Mouse (Mus musculus) heart, embryonic 11.5 days (tissue): Measurements from ENCODE around the gene Olfr923. TPM values are rescaled to one million over a fixed set of nuclear protein-coding genes. Genes with fewer than 3 reads are reported as not detected.

Source experiments
- ATAC-seq: fragments of 200-750 bp; cut with Nextera tagmentation; replicated peaks from 2 replicates; pipeline ENCODE4 v1.8.0; 2017; ENCODE audit warnings: moderate library complexity; ENCODE audit not compliant: insufficient number of reproducible peaks, low FRiP score, low TSS enrichment
- H3K27ac ChIP-seq: fragments of 300-500 bp; sonication (generic); 2 replicates; pipeline ENCODE4 v1.5.1; 2014; ENCODE audit warnings: mild to moderate bottlenecking, low read depth, low read length
- H3K27me3 ChIP-seq: fragments of 300-500 bp; sonication (generic); 2 replicates; pipeline ENCODE4 v1.6.1; 2014; ENCODE audit warnings: mild to moderate bottlenecking, low read length, mixed read lengths; ENCODE audit not compliant: control insufficient read depth, insufficient read depth
- H3K36me3 ChIP-seq: fragments of 300-500 bp; sonication (generic); 2 replicates; pipeline ENCODE4 v1.6.1; 2014; ENCODE audit warnings: mild to moderate bottlenecking, low read length, moderate library complexity, mixed read lengths; ENCODE audit not compliant: control insufficient read depth, insufficient read depth
- H3K4me1 ChIP-seq: fragments of 300-500 bp; sonication (generic); 2 replicates; pipeline ENCODE4 v1.6.1; 2014; ENCODE audit warnings: low read length; ENCODE audit not compliant: control insufficient read depth, insufficient read depth
- H3K4me2 ChIP-seq: fragments of 300-500 bp; sonication (generic); 2 replicates; pipeline ENCODE4 v1.6.1; 2014; ENCODE audit warnings: mild to moderate bottlenecking, moderate library complexity
- H3K4me3 ChIP-seq: fragments of 300-500 bp; sonication (generic); 2 replicates; pipeline ENCODE4 v1.5.1; 2014; ENCODE audit warnings: low read depth, low read length
- H3K9ac ChIP-seq: fragments of 300-500 bp; sonication (generic); 2 replicates; pipeline ENCODE4 v1.6.1; 2014; ENCODE audit warnings: mild to moderate bottlenecking, low read depth, low read length, moderate library complexity
- H3K9me3 ChIP-seq: fragments of 300-500 bp; sonication (generic); replicated peaks from 2 replicates; pipeline ENCODE4 v1.6.1; 2016; ENCODE audit warnings: low read length; ENCODE audit not compliant: control insufficient read depth
- WGBS: fragments of 180-500 bp; shearing (Covaris S2); extraction: QIAGEN DNeasy Blood & Tissue Kit; methylation state at CpG from one replicate; pipeline ENCODE4 v1.1.7; 2014; ENCODE audit not compliant: insufficient replicate concordance; 5-methylcytosine and 5-hydroxymethylcytosine counted together
- polyA plus RNA-seq: library from polyadenylated mRNA; unstranded; fragments of >200 nt; fragmentation: Nextera tagmentation; extraction: Ambion mirVana; gene quantifications from 2 replicates; pipeline ENCODE4 v1.2.1, GENCODE M21; 2014

The Olfr923 gene
- polyA plus RNA-seq, 1 experiment from 2014 or later = not detected

DNA sequence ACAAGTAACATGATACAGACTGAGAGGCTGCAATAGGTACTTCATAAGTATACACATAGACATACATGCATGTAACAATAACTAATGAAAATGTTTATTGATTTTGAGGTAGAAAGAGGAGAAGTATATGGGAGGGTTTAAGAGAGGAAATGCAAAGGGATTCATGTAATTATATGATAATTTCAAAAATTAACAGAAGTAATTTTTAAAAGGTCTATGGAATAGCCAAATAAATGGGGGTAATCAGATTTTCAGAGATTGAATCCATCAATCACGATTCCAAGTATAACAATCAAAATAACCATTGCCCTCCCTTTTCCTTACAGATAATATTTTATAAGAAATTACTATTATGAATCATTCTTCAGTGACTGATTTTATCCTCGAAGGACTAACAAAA, 50.5 kb downstream of the Olfr923 start, which contains the start of gene Olfr926:
Gene Olfr926 (plus strand): TSS at position 301 of the 400 bp plus-strand sequence.
- Histone ChIP-seq H3K9me3 (no peaks in the 10 kb centered on the region), H3K4me2 (no peak within 1 kb of the TSS), H3K27ac (no peak within 1 kb of the TSS), H3K4me3 (no peak within 1 kb of the TSS), H3K9ac (no peak within 1 kb of the TSS), H3K4me1 (no peaks in the 10 kb centered on the region), H3K36me3 (no peaks in the 10 kb centered on the region), H3K27me3 (no peaks in the 10 kb centered on the region)
- WGBS = 75% methylated on average over 2 of the region's 2 CpGs
- no peak for ATAC-seq

Other genes starting within 250 kb of the Olfr923 start
- not detected in 2 replicates for gene Olfr912, start 246.4 kb upstream of the Olfr923 start, polyA plus RNA-seq
- not detected in 2 replicates for gene Olfr913, start 233.8 kb upstream of the Olfr923 start, polyA plus RNA-seq
- not detected in 2 replicates for gene Olfr914, start 221.4 kb upstream of the Olfr923 start, polyA plus RNA-seq
- not detected in 2 replicates for gene Olfr916, start 166.7 kb upstream of the Olfr923 start, polyA plus RNA-seq
- not detected in 2 replicates for gene Olfr917, start 160.7 kb upstream of the Olfr923 start, polyA plus RNA-seq
- not detected in 2 replicates for gene Olfr918, start 151.9 kb upstream of the Olfr923 start, polyA plus RNA-seq
- not detected in 2 replicates for gene Olfr919, start 122.9 kb upstream of the Olfr923 start, polyA plus RNA-seq
- 19.0 and 22.5 TPM in 2 replicates for gene Vwa5a, start 108.3 kb upstream of the Olfr923 start, polyA plus RNA-seq
- 0.03 TPM in 1 of 2 replicates, not detected in the other for gene Olfr920, start 74.2 kb upstream of the Olfr923 start, polyA plus RNA-seq
- gene Olfr921, start 53.5 kb upstream of the Olfr923 start, polyA plus RNA-seq = not detected in 2 replicates
- gene Olfr922, start 11.9 kb upstream of the Olfr923 start, polyA plus RNA-seq = not detected in 2 replicates
- gene Olfr924, start 17.9 kb downstream of the Olfr923 start, polyA plus RNA-seq = not detected in 2 replicates
- not detected in 2 replicates for gene Olfr26, start 28.5 kb downstream of the Olfr923 start, polyA plus RNA-seq
- gene Olfr926, start 50.6 kb downstream of the Olfr923 start, polyA plus RNA-seq = not detected in 2 replicates
- gene Olfr930, start 103.3 kb downstream of the Olfr923 start, polyA plus RNA-seq = not detected in 2 replicates
- not detected in 2 replicates for gene Olfr933, start 145.8 kb downstream of the Olfr923 start, polyA plus RNA-seq
- gene Olfr934, start 161.8 kb downstream of the Olfr923 start, polyA plus RNA-seq = not detected in 2 replicates
- not detected in 2 replicates for gene Olfr935, start 173.1 kb downstream of the Olfr923 start, polyA plus RNA-seq
- not detected in 2 replicates for gene Olfr146, start 196.8 kb downstream of the Olfr923 start, polyA plus RNA-seq
- not detected in 2 replicates for gene Olfr937, start 238.4 kb downstream of the Olfr923 start, polyA plus RNA-seq